Mouse (Mus musculus) CD4-positive, CD25-positive, alpha-beta regulatory T cell, adult 2 months (primary cell): ENCODE results near the gene Extl1.
"Not testable (repeated sequence)": the region's sequence is repeated elsewhere in the genome, so short reads cannot be mapped to it uniquely, and the experiment has no call there.

Source experiments
- DNase-seq: peaks from one replicate; pipeline ENCODE4 v3.0.0-alpha.2; 2012; ENCODE audit warnings: low read depth, low spot score

Extl1 gene

DNA sequence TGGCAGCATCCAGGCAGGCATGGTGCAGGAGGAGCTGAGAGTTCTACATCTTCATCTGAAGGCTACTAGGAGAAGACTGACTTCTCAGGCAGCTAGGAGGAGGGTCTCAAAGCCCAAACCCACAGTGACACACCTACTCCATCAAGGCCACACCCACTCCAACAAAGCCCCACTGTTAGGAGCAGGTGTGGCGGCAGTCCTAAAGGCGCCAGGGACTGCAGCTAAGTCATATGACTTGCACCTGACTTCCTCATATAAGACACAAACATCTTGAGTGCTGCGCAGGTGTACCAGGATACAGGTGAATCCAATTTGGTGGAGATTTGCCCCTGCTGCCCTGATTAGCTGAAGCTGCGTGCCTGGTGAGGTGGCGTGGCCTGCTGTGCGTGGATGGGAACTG, at the start of gene Extl1:
Gene Extl1 (minus strand): TSS at position 101 of the 400 bp plus-strand sequence.
- DNase-seq: not testable (repeated sequence)

DNA sequence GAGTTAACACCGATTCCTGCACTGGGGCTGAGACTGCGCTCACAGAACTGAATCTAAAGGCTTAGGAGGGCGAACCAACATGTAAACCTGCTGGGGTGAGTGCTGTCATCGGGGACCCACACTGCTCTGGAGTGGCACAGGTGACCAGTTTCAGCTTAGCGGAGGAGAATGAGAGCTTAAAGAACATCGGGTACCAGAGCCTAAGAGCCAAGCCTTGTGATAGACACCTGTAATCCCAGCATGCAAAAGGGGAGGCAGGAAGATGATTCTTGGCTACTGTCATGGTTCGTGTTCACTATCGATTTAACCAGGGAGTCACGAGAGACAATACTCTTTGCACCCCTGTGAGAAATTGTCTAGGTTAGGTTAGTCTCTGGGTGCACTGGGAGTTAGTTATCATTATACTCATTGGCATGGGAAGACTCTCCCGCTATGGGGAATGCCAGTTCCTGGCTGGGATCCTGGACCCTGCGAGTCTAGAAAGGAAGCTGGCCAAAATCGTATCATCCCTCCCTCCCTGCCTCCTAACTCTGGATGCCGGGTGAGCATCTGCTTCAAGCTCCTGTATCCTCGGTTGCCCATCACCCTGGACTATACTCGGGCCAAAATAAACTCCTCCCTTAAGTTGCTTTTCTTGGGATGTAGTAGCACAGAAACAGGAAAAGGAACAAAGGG, 49.2 kb upstream of the Extl1 start:
- no peak for DNase-seq

DNA sequence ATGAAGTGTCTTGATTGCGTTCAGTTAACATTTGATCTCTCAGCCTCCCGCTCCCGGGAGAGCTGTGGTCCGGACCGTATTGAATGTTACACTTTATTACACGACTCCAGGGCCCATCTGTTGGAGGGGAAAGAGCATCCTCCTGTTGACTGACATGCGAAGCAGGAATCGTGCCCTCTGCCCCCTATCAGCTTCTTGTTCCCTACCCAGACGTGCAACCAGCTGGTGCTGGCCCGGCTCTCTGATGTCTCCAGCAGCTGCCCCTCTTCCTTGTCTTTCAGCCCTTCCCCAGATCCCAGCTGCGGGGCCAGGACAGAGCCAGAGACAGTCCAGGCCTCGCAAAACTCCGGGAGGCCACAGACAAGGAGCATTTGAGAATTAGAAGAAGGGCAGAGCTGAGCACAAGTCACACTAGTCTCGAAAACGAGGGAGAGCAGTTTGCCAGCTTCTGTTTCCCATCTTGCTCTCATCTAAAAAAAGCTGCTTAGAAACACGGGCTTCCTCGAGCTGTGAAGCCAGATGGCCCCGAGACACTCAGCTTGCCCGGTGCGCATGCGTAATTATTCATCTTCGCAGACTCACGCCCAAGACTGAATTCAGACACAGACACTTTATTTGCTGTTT, 46.8 kb upstream of the Extl1 start:
- no peak for DNase-seq

DNA sequence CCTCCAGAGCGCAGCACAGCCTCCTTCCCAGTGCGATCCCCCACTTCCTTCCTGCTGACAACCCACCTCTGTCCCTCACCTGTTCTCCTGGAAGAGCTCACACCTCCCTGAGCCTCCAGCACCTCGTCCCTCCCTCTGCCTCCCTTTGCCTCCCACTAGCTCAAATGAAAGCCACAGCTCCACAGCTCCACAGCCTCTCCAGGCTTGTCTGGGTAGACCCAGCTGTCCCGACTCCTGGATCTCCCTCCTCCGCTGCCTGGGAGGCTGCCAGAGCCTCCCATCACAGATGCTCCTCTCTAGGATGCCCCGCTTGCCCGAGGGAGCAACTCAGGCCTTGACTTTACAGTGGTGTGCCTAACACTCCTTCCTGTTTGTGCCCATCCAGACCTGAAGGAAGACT, 41.4 kb upstream of the Extl1 start:
- no peak for DNase-seq

DNA sequence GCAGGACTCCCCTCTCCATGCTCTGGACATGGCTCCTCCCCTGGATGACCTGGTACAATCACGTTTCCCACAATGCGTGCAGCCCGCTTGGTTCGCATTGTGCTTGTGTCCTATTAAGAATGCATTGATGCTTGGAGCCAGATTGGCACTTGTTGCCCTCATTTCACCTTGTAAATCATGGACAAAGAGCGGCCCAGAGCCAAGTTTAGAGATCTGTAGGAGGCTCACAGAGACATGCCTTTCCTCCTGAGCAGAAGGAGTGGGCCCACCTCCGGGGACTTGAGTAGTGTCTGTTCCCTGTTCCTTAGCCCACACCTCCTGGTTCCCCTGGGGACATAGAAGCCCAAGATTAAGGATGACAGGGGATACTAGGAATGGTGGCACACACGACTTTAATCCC, 40.3 kb upstream of the Extl1 start:
- no peak for DNase-seq

DNA sequence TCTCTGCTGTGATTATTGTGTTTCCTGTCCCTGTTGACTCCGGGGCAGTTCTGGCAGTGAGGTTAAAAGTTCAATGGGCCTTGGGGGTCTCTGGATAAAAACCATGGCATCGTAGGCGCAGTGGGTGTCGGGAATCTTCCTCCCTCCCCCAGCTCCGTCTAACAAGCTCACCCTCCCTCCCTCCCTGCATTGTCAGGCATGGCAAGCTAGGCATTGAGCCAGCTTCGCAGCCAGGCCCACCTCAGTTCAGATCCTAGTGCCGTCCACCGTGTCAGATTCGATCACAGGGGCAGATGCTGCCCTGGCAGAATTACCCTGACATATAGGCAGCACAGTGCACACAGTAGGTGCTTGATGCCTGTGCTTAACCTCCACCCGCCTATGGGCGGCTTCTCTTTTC, 38.3 kb upstream of the Extl1 start:
- DNase-seq: no peak

DNA sequence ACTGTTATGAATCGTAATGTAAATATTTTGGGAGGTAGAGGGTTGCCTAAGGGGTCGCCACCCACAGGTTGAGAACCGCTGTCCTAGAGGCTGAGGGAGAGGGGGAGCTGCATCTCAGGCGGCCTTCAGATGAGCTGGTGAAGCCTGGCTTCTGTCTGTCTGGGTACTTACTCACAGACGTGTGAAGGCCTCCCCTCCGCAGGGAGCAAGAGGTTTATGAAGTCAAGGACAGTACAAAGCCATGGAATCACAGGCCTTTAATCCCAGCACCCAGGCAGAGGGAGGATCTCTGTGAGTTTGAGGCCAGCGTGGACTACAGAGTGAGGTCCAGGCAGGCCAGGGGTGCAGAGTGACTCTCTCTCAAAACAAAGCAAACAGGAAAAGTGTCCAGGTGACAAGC, 33.5 kb upstream of the Extl1 start:
- no peak for DNase-seq

DNA sequence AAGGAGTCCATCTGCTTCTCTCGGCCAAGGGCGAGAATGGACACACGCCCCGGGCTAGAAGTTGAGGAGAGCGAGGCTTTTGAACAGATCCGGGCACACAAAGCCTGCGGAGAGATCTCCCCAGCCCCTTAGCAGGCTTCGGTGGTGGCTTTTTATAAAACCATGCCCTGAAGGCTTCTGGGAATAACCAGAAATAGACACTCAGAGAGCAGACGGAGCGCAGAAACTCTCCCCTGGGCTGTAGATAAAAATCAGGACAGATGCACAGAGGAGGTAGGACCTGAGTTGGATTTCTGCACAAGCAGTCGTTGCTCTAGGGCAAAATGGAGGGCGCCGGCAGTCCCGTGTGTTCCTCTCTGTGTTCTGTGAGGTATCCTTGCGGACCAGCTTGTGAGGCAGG, 33.0 kb upstream of the Extl1 start:
- DNase-seq: no peak

DNA sequence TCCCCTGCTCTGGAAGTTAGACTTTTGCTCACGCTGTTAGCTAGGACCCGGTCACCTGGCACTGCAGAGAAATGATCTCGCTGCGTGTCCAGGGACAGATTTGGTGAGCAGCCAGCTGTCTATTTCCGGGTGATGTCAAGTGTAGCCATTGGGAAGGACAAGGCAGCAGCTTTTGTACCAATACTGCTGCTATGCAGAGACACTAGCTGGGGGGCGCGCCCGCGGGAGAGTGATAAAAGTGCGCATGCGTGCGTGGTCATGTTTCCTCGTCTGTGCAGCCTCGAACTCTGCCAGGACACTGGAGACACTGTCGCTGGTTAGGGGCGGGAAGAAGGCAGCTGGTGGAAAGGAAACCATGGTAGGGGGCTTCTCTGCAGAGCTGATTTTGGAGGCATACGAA, 32.5 kb upstream of the Extl1 start:
- no peak for DNase-seq

DNA sequence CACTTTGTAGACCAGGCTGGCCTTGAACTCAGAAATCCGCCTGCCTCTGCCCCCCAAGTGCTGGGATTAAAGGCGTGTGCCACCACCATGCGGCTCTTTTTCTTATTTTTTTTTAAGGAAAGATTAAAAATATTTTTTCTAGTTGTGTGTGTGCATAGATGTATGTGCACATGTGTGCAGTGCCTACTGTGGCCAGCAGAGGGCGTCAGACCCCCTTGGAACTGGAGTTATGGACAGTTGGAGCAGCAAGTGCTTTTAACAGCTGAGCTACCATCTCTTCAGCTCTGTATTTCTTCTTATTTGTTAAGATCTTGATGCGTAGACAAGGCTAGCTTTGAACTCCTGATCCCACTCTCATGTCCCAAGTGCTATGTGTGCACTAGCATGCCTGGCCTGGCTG, 25.6 kb upstream of the Extl1 start:
- DNase-seq: peak; percentile 49

DNA sequence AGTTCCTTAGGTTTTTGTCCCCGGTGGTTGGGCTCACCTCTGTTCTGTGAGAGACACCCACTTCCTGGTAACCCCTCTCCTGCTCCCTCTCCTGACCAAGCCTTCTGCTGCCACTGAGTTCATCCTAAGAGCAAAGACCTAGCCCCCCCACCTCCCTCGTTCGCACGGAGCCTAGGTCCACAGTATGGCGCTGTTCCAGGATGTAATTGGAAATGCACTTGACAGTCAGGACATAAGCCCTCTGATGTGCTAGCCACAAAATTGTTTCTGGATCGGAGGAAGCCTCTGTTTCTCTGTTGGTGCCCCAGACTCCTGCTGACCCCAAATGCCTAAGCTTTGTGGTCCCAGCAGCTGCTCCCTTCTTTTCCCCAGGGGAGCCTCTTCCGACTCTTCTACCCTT, 20.1 kb upstream of the Extl1 start:
- no peak for DNase-seq

DNA sequence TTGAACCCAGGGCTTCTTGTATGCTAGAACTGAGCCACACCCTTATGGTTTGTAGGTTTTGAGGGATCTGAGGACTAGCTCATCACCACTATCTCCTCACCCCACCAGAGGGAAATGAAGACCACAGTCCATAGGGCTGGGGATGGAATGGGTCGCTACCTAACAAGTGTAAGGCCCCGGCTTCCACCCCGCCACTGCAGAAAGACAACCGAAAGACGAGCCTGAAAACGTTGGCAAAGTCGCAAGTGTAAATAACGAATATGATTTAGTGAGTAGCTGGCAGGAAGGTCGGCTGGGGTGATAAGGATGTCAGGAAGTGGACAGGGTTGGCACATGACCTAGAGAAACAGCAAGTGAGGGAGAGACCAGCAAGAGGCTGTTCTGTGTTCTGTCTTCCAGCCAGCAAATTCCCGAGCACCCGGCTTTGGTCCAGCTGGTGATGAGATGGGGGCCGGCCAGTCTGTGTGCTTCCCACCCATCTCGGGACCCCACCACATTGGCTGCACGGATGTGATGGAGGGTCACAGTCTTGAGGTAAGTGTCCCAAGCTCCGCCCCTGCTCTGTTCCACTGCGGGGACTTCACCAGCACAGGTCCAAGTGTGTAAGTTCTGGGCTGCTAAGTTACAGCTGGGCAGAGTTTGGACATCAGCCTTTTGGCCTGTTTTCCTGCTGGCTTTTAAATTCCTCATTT, 19.1 kb upstream of the Extl1 start:
- DNase-seq: no peak

DNA sequence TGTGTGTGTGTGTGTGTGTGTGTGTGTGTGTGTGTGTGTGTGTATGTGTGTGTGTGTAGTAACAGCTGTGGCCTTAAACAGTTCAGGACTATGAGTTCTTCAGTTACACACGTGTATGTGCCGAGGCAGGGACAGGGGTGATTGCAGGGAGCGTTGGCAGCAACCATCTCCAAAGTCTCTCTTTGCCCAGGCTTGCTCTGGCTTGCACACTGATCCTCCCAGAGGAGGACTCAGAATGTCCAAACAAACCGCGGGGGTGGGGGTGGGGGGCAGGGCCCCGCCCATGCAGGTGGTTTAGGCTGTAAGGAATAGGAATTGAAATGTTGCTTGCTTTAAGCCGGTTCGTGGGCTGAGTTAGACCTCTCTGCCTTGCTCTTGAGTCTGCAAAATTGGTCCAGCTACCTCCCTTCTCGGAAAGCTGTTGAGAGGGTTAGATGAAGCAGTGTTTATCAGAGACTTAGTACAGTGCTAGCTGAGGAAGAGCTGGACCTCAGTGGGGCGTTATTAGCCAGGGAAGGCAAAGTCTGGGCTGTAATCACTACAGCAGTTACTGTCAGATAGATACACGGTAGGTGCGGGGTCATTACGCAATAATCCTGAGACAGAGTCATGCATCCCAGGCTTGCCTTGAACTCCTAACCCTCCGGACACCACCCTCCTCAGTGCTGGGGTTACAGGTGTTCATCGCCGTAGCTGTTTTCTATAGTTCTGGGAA, 18.4 kb upstream of the Extl1 start:
- DNase-seq: peak; percentile 17

DNA sequence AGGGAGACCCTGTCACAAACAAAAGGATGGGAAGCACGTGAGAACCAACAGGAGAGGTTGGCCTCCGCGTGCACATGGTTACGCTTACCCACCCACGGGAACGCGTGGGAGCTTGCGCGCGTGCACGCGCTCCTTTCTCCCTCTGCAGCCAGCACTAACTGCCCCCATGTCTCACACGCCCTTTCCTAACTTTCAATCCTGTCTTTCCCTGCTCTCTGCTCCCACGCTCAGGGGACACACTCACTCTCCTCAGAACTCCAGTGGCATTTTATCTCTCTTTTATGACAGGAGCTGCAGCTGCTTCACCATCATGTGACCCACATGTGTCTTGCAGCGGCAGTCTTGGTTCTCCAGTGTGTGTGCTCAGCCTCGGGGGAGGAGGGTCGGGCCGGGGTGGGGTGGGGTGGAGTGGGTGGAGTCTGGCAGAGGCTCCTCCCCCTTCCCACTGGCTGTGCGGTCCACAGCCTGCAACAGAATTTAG, 17.6 kb upstream of the Extl1 start:
- peak; percentile 65 for DNase-seq

DNA sequence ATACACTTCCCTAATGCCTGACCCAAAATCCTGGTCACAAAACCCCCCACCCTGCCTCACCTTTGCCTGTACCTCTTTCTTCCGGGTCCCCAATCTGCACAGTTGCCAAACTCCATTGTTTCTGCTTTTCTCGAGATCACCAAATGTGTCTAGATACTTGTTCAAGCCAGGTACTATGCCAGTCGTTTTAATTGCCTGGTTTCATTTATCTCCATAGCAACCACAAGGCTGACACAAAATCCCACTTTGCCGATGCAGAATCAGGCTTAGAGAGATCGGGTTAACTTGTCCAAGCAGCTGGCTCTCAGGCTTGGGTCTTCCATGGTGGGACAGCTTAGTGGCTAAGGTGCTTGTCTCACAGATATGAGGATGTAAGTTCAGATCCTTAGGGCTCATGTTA, 16.6 kb upstream of the Extl1 start:
- DNase-seq: no peak

DNA sequence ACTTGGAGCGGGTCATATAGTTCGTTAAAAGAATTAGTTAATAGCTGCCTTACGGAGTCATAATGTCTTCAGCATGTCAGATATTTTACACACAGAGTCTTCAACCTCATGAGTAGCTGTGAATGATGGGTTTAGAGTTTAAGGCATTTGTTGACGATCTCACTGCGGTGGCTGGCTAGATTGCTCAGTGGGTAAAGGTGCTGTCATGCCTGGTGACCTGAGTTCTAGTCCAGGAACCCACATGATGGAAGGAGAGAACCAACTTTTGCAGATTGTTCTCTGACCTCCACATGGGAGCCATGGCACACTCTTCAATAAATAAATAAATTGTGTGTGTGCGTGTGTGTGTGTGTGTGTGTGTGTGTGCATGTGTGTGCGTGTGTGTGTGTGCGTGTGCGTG, 14.1 kb upstream of the Extl1 start:
- DNase-seq: no peak

DNA sequence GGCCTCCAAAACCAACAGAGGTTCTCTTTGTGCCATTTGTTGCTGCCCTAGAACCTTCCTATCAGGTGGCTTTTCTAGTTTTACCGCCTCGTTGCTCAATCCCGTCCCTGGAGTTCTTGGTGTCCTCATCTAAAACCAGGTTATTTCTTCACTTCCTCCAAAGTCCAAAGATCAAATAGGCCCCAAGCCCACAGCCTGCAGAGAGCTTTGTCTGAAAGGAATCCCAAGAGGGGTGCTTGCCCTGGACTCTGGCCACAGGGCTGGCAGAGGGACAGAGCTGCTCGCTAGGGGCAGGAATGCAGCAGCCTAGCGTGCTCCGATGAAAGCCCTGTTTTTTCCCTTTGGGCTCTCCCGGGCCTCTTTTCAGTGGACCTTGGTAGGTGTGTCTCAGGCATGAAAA, 13.5 kb upstream of the Extl1 start:
- DNase-seq: no peak

DNA sequence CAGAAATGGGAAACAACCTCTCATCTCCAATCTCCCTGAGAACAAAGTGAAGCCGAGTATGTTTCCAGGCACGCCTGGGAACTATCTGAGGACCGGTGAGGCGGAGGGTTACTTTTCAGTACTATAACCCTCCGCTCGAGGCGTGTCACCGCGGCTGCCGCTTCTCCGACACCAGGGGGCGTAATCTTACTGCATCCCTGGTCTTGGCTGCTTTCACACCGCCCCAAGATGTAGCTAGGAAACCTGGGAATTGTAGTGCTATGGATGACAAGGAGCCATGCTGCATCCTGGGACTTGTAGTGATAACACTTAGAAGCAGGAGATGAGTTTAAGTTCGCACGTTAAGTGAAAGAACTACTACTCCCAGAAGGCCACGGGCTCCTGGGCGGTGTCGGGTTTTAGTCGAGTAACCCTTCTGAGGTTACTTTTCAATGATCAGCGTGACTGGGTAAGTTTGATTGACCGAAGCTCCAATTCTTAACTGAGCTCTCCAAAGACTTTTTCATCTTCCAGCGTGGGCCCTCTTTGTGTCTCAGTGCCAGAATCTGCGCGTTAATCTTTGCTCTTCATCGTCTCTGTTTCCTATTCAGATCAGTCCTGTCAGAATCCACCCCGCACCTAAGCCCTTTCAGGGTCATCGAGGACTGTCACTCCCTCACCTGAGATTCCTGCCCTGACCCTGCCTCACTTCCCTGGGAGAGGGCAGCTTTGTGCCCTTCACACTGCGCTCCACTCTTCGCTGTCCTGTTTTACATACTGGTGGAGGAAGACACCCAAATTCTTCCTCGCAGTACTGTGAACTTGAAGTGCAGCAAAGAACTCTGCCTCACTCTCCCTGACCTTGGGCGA, 12.6 kb upstream of the Extl1 start, which contains the start of gene Pafah2:
Gene Pafah2 (plus strand): TSS at position 344 of the 849 bp plus-strand sequence.
- peak; percentile 97 for DNase-seq

DNA sequence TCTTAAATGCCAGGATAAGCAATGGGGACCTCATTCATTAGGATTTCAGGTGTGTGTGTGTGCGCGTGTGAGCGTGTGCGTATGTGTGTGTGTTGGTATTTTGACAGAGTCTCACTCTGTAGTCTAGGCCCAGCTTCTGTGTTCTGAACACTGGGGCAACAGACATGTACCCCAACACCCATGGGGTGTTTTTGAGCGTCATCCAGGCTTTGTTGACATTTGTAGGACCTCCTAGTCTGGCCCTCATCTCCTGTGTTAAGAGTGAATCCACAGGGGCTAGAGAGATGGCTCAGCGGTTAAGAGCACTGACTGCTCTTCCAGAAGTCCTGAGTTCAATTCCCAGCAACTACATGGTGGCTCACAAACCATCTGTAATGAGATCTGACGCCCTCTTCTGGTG, 11.5 kb upstream of the Extl1 start:
- no peak for DNase-seq

DNA sequence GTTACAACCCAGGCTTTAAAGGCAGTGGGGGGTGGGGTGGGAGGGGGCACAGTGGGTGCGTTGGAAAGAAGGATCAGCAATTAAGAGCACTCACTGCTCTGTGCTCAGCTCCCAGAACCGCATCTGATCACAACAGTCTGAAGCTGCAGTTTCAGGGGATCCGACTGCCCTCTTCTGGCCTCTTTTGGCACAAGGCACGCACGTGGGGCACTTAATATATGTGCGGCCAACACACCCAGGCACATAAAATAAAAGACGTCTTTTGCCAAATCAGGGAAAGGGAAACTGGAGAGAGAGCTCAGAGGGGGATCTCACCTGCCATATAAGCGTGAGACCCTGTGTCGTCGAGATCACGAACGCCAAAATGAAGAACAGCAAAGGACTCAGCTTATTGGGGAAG, 9.4 kb upstream of the Extl1 start:
- peak; percentile 38 for DNase-seq

DNA sequence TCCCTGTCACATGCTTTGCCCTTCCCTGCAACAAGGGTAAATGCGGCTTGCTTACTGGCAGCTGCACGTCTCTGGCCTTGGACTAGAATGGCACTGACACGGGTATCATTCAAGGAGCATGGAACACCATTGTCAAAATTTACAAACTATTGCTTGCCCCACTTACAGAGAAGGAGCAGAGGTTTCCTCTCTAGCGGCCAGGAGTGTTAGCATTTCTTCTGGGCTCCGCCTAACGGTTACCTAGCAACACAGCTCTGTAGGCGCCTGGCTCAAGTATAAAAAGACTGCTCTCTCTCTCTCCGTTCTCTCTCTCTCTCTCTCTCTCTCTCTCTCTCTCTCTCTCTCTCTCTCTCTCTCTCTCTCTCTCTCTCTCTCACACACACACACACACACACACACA, 8.9 kb upstream of the Extl1 start:
- peak; percentile 63 for DNase-seq
